Mouse (Mus musculus): Measurements from ENCODE around the gene Rimkla.

GRCm38 (mm10) chr4:119442539-119442938, 49.9 kb downstream of the Rimkla start:
- TF ChIP-seq CTCF (IDR thresholded peaks at IDR 0.05; ENCODE audit: low read depth, low read length) = no peak
- TF ChIP-seq POLR2A (IDR thresholded peaks at IDR 0.05; ENCODE audit: borderline replicate concordance, low read depth, low read length) = no peak
